Mouse (Mus musculus) heart, adult 2 months (tissue): ENCODE results near the gene Mvb12b. TPM values are rescaled to one million over a fixed set of nuclear protein-coding genes. Genes with fewer than 3 reads are reported as not detected.

ENCODE experiments used
- DNase-seq, 2 experiments: peaks; one replicate each; pipeline ENCODE4 v3.0.0; 2021
- H3K27ac ChIP-seq: fragments of 200-600 bp; 2 replicates; pipeline ENCODE4 v1.8.1; 2022
- H3K27me3 ChIP-seq: fragments of 200-500 bp; 2 replicates; pipeline ENCODE4 v1.6.1; 2012; ENCODE audit warnings: mild to moderate bottlenecking, low read length, inconsistent platforms, mixed read lengths; ENCODE audit not compliant: control insufficient read depth, insufficient read depth
- H3K36me3 ChIP-seq: fragments of 200-500 bp; 2 replicates; pipeline ENCODE4 v1.6.1; 2012; ENCODE audit warnings: low read length, inconsistent platforms; ENCODE audit not compliant: control insufficient read depth, insufficient read depth
- H3K4me1 ChIP-seq: fragments of 200-500 bp; 2 replicates; pipeline ENCODE4 v1.6.1; 2011; ENCODE audit warnings: low read length; ENCODE audit not compliant: control insufficient read depth, insufficient read depth
- H3K4me3 ChIP-seq: fragments of 200-600 bp; 2 replicates; pipeline ENCODE4 v1.8.1; 2022
- H3K79me2 ChIP-seq: fragments of 200-500 bp; replicated peaks from 2 replicates; pipeline ENCODE4 v1.6.1; 2012; ENCODE audit warnings: mild to moderate bottlenecking, inconsistent platforms, low read length, moderate library complexity, mixed read lengths; ENCODE audit not compliant: control insufficient read depth, insufficient read depth
- H3K9ac ChIP-seq: fragments of 200-500 bp; 2 replicates; pipeline ENCODE4 v1.6.1; 2012; ENCODE audit warnings: low read depth, mild to moderate bottlenecking, control low read depth, inconsistent platforms, low read length, mixed read lengths
- CTCF ChIP-seq: fragments of 200-600 bp; IDR thresholded peaks from 2 replicates; pipeline ENCODE4 v1.8.1; 2022; ENCODE audit warnings: antibody characterized with exemption, mild to moderate bottlenecking, moderate library complexity
- EP300 ChIP-seq: fragments of 200-500 bp; IDR thresholded peaks from 2 replicates; pipeline ENCODE4 v1.6.1; 2011; ENCODE audit warnings: low read depth, low read length, control low read depth; ENCODE audit not compliant: insufficient read depth
- POLR2A ChIP-seq: fragments of 200-500 bp; IDR thresholded peaks from 2 replicates; pipeline ENCODE4 v1.6.1; 2011; ENCODE audit warnings: mild to moderate bottlenecking, low read depth, low read length, control low read depth; ENCODE audit not compliant: insufficient read depth
- WGBS: fragments of 180-500 bp; shearing (Covaris S2); methylation state at CpG from one replicate; pipeline ENCODE4 v1.1.7; 2018; 5-methylcytosine and 5-hydroxymethylcytosine counted together
- intact Hi-C: fragments of 180-260 bp; cut with DNase I; formaldehyde crosslinking; loops from one replicate; pipeline ENCODE4 v1.15.1; 2025
- polyA plus RNA-seq: library from polyadenylated mRNA; depleted of rRNA; stranded (reverse); fragments of >200 nt; gene quantifications from 2 replicates; pipeline ENCODE4 v1.2.3, GENCODE M21; 2012; rRNA removed
- total RNA-seq, 2 experiments: library from RNA; stranded (reverse); gene quantifications; 2 replicates each; pipeline ENCODE4 v1.2.3; 2021

Mvb12b gene
- total and polyA plus RNA-seq, 3 experiments: 17.8 to 21.6 (median 20.4) TPM

GRCm38 (mm10) chr2:33693931-33694330, 193.8 kb downstream of the Mvb12b start:
- no peak overlapping the region for H3K9ac ChIP-seq
- H3K4me1 ChIP-seq: no peaks in the 10 kb centered on the region
- H3K36me3 ChIP-seq: no peaks in the 10 kb centered on the region
- H3K27ac ChIP-seq: no peak overlapping the region
- no peaks in the 10 kb centered on the region for H3K27me3 ChIP-seq
- no peaks in the 10 kb centered on the region for H3K79me2 ChIP-seq
- no peak for DNase-seq
- intact Hi-C loops: no loop called here
- TF ChIP-seq CTCF (no peak), EP300 (no peak), POLR2A (no peak)
- no peak overlapping the region for H3K4me3 ChIP-seq
- WGBS: 63% methylated on average over 3 of the region's 3 CpGs

DNA sequence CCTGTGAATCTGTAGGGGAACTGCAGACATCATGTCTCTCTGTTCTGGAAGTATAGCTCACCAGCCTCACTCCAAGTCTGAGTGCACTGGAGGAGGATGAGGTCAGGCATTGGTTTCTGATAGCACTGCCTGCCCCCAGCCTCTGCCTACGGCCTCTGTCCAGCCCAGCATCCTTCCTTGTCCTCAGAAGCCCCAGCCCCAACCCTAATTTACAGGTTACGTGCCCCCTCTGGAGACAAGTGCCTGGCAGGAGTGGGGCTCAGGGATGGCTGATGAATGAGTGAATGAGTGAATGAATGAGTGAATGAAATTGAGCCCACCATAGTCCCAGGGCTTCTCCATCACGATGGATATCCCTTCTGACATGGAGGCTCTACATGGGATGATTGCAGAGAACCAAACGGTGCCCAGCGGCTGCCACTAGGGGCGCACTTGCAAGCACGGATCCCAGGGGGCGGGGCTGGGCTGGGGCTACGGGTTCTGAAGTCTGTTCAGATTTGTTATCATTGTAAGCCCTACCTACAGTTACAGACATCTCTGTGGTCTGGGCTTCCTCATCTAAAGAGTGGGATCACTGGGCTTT, 197.8 kb downstream of the Mvb12b start:
- Histone ChIP-seq H3K4me1 (no peaks in the 10 kb centered on the region), H3K36me3 (no peaks in the 10 kb centered on the region), H3K27me3 (no peaks in the 10 kb centered on the region), H3K27ac (no peak overlapping the region), H3K4me3 (no peak overlapping the region), H3K9ac (no peak overlapping the region), H3K79me2 (no peaks in the 10 kb centered on the region)
- whole genome bisulfite sequencing: 19% methylated on average over 9 of the region's 9 CpGs
- TF ChIP-seq EP300 (no peak), CTCF (peak; percentile 63), POLR2A (no peak)
- no peak for DNase-seq
- intact Hi-C loops: no loop called here

DNA sequence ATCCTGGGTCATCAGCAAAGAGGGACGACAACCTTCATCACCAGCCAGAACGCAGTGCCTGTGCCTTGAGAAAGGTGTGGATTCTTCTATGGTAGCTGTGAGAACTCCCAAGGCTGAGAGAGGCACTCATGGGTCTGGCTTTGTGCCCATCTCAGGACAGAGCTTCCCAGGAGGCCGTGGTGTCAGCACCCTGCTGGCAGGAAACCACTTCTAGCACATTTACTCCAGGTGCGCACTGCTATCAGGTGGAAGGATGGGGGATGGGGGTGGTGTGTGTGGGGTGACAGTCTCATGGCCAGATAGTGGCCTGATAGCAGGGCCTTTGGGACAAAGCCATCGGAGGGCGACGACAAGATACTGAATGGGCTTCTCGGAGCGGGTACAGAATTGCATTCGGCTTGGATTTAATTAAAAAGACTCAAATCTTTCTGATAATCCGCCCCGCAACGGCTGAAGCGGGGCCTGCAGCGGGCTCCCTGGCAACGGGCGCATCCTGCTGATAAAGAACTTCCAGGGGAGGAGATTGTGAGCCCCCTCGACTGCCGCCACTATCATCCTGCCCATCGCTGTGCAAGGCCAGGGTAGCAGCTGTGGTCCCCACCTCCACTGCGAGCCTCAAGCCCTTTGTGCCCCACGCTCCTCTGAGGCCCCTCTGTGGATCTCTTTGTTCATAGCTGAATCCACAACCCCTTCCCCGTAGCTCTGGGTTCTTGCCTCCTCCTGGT, 198.4 kb downstream of the Mvb12b start:
- 32% methylated on average over 23 of the region's 23 CpGs for WGBS
- no peak for TF ChIP-seq EP300
- TF ChIP-seq CTCF: no peak
- TF ChIP-seq POLR2A: no peak
- H3K4me3 ChIP-seq: no peak overlapping the region
- DNase-seq: no peak
- H3K79me2 ChIP-seq: no peaks in the 10 kb centered on the region
- no peaks in the 10 kb centered on the region for H3K36me3 ChIP-seq
- no peaks in the 10 kb centered on the region for H3K4me1 ChIP-seq
- no peak overlapping the region for H3K27ac ChIP-seq
- intact Hi-C loops: no loop called here
- no peak overlapping the region for H3K9ac ChIP-seq
- H3K27me3 ChIP-seq: no peaks in the 10 kb centered on the region

GRCm38 (mm10) chr2:33683594-33683993, 204.2 kb downstream of the Mvb12b start:
- Histone ChIP-seq H3K36me3 (no peaks in the 10 kb centered on the region), H3K9ac (no peak overlapping the region), H3K4me1 (no peaks in the 10 kb centered on the region), H3K27me3 (no peaks in the 10 kb centered on the region), H3K79me2 (no peaks in the 10 kb centered on the region), H3K4me3 (no peak overlapping the region), H3K27ac (no peak overlapping the region)
- DNase-seq: no peak
- TF ChIP-seq EP300 (no peak), CTCF (no peak), POLR2A (no peak)
- 68% methylated on average over 4 of the region's 4 CpGs for WGBS
- intact Hi-C loops: no loop called here

- Histone ChIP-seq H3K4me1 (no peaks in the 10 kb centered on the region), H3K27me3 (no peaks in the 10 kb centered on the region), H3K27ac (no peak overlapping the region), H3K4me3 (no peak overlapping the region), H3K9ac (no peak overlapping the region), H3K36me3 (no peaks in the 10 kb centered on the region), H3K79me2 (no peaks in the 10 kb centered on the region)
- TF ChIP-seq POLR2A (no peak), EP300 (no peak), CTCF (no peak)
- WGBS: 35% methylated on average over 6 of the region's 6 CpGs
- no peak for DNase-seq
- intact Hi-C loops: no loop called here
Observed at GRCm38 (mm10) chr2:33683095-33683494, 204.7 kb downstream of the Mvb12b start.

GRCm38 (mm10) chr2:33682219-33682618, 205.5 kb downstream of the Mvb12b start:
- no peak overlapping the region for H3K27ac ChIP-seq
- no peak overlapping the region for H3K9ac ChIP-seq
- H3K27me3 ChIP-seq: no peaks in the 10 kb centered on the region
- no peak overlapping the region for H3K4me3 ChIP-seq
- TF ChIP-seq POLR2A (no peak), EP300 (no peak; the same call in 1 of the 2 replicates), CTCF (peak; percentile 80)
- peak; percentile 29 to 65 for DNase-seq
- WGBS: 9% methylated on average over 4 of the region's 4 CpGs
- intact Hi-C loops: loop anchor here (1.0 kb wide), 1 partner anchor 53 kb away; no protein-coding TSS in a partner anchor
- H3K36me3 ChIP-seq: no peaks in the 10 kb centered on the region
- H3K79me2 ChIP-seq: no peaks in the 10 kb centered on the region
- H3K4me1 ChIP-seq: no peaks in the 10 kb centered on the region

Other genes with a start within 250 kb of the Mvb12b start
- under 1 TPM in 1 of 2 experiments, not detected in 1; 0.18 TPM for gene Lmx1b, start 247.4 kb downstream of the Mvb12b start, total RNA-seq
- 0.06 and 0.08 TPM in 2 replicates for gene Lmx1b, start 247.4 kb downstream of the Mvb12b start, polyA plus RNA-seq